Mouse (Mus musculus): ENCODE results near the gene Rnf180. TPM values are rescaled to one million over a fixed set of nuclear protein-coding genes. Genes with fewer than 3 reads are reported as not detected.
"Not testable (repeated sequence)": the region's sequence is repeated elsewhere in the genome, so short reads cannot be mapped to it uniquely, and the experiment has no call there.

Rnf180 gene
- polyA plus RNA-seq (2015; fragmentation: Nextera tagmentation; extraction: Ambion mirVana) = 3.1 and 3.5 TPM in 2 replicates

GRCm38 (mm10) chr13:105294715-105295114, at the start of gene Rnf180:
TSS of gene Rnf180 (minus strand) at chr13:105294815.
- WGBS = 51% methylated on average over 11 of the region's 11 CpGs
- Histone ChIP-seq H3K27me3 (replicated peaks; ENCODE audit: insufficient read depth, low read length) (0 out of 2 replicates have a peak, but pooled peaks cover 4% of the 10 kb centered on the region), H3K27ac (ENCODE audit: low read length) (peak within 1 kb of the TSS; percentile 14; the same call in 1 of the 2 replicates), H3K36me3 (ENCODE audit: insufficient read depth, low read length) (no peaks in the 10 kb centered on the region), H3K9me3 (ENCODE audit: low read length) (no peaks in the 10 kb centered on the region), H3K4me2 (replicated peaks; ENCODE audit: low read depth, low read length) (peak within 1 kb of the TSS; percentile 99), H3K4me1 (ENCODE audit: insufficient read depth, low read depth, low read length) (peaks cover 8% of the 10 kb centered on the region; the same call in 1 of the 2 replicates), H3K4me3 (ENCODE audit: low read depth, low read length) (peak within 1 kb of the TSS; percentile 63), H3K9ac (replicated peaks; ENCODE audit: low read depth) (peak within 1 kb of the TSS; percentile 50)
- TF ChIP-seq CTCF (IDR thresholded peaks at IDR 0.05) (no peak), EP300 (IDR thresholded peaks at IDR 0.05) (no peak)
- ATAC-seq (no peak), DNase-seq (ENCODE audit: low spot score) (no peak)

GRCm38 (mm10) chr13:105331199-105331968, 36.8 kb upstream of the Rnf180 start:
- no peaks in the 10 kb centered on the region for H3K27me3 ChIP-seq (replicated peaks; ENCODE audit: insufficient read depth, low read length)
- H3K9me3 ChIP-seq (ENCODE audit: low read length) = no peaks in the 10 kb centered on the region
- no peak overlapping the region for H3K4me2 ChIP-seq (replicated peaks; ENCODE audit: low read depth, low read length)
- no peak overlapping the region for H3K4me3 ChIP-seq (ENCODE audit: low read depth, low read length)
- no peak overlapping the region for H3K27ac ChIP-seq (ENCODE audit: low read length)
- no peaks in the 10 kb centered on the region for H3K4me1 ChIP-seq (ENCODE audit: insufficient read depth, low read depth, low read length)
- TF ChIP-seq CTCF (IDR thresholded peaks at IDR 0.05) (no peak), EP300 (IDR thresholded peaks at IDR 0.05) (no peak)
- DNase-seq (ENCODE audit: low spot score) = no peak
- no peak for ATAC-seq
- no peaks in the 10 kb centered on the region for H3K36me3 ChIP-seq (ENCODE audit: insufficient read depth, low read length)
- no peak overlapping the region for H3K9ac ChIP-seq (replicated peaks; ENCODE audit: low read depth)
- 35% methylated on average over 5 of the region's 5 CpGs for WGBS

- Histone ChIP-seq H3K27ac (ENCODE audit: low read length) (no peak overlapping the region), H3K4me3 (ENCODE audit: low read depth, low read length) (no peak overlapping the region), H3K36me3 (ENCODE audit: insufficient read depth, low read length) (no peaks in the 10 kb centered on the region), H3K9me3 (ENCODE audit: low read length) (no peaks in the 10 kb centered on the region), H3K27me3 (replicated peaks; ENCODE audit: insufficient read depth, low read length) (no peaks in the 10 kb centered on the region), H3K9ac (replicated peaks; ENCODE audit: low read depth) (no peak overlapping the region), H3K4me1 (ENCODE audit: insufficient read depth, low read depth, low read length) (no peaks in the 10 kb centered on the region), H3K4me2 (replicated peaks; ENCODE audit: low read depth, low read length) (no peak overlapping the region)
- DNase-seq (ENCODE audit: low spot score) (no peak), ATAC-seq (no peak)
- TF ChIP-seq EP300 (IDR thresholded peaks at IDR 0.05) = no peak
- TF ChIP-seq CTCF (IDR thresholded peaks at IDR 0.05) = no peak
- 55% methylated on average over 1 of the region's 1 CpGs for WGBS
Observed at GRCm38 (mm10) chr13:105326946-105327345, 32.3 kb upstream of the Rnf180 start.

GRCm38 (mm10) chr13:105316926-105317325, 22.3 kb upstream of the Rnf180 start:
- no peaks in the 10 kb centered on the region for H3K9me3 ChIP-seq (ENCODE audit: low read length)
- no peaks in the 10 kb centered on the region for H3K27me3 ChIP-seq (replicated peaks; ENCODE audit: insufficient read depth, low read length)
- no peak overlapping the region for H3K4me2 ChIP-seq (replicated peaks; ENCODE audit: low read depth, low read length)
- no peaks in the 10 kb centered on the region for H3K36me3 ChIP-seq (ENCODE audit: insufficient read depth, low read length)
- no peak overlapping the region for H3K9ac ChIP-seq (replicated peaks; ENCODE audit: low read depth)
- 63% methylated on average over 1 of the region's 1 CpGs for WGBS
- ATAC-seq = no peak
- no peak overlapping the region for H3K27ac ChIP-seq (ENCODE audit: low read length)
- no peak for DNase-seq (ENCODE audit: low spot score)
- TF ChIP-seq EP300 (IDR thresholded peaks at IDR 0.05) (no peak), CTCF (IDR thresholded peaks at IDR 0.05) (no peak)
- no peak overlapping the region for H3K4me3 ChIP-seq (ENCODE audit: low read depth, low read length)
- no peaks in the 10 kb centered on the region for H3K4me1 ChIP-seq (ENCODE audit: insufficient read depth, low read depth, low read length)

- ATAC-seq (no peak), DNase-seq (ENCODE audit: low spot score) (no peak)
- Histone ChIP-seq H3K4me3 (ENCODE audit: low read depth, low read length) (no peak overlapping the region), H3K4me1 (ENCODE audit: insufficient read depth, low read depth, low read length) (no peaks in the 10 kb centered on the region), H3K4me2 (replicated peaks; ENCODE audit: low read depth, low read length) (no peak overlapping the region), H3K27me3 (replicated peaks; ENCODE audit: insufficient read depth, low read length) (no peaks in the 10 kb centered on the region), H3K36me3 (ENCODE audit: insufficient read depth, low read length) (no peaks in the 10 kb centered on the region), H3K9me3 (ENCODE audit: low read length) (no peaks in the 10 kb centered on the region), H3K27ac (ENCODE audit: low read length) (no peak overlapping the region), H3K9ac (replicated peaks; ENCODE audit: low read depth) (no peak overlapping the region)
- TF ChIP-seq EP300 (IDR thresholded peaks at IDR 0.05) (no peak), CTCF (IDR thresholded peaks at IDR 0.05) (no peak)
- 61% methylated on average over 6 of the region's 6 CpGs for WGBS
Observed at GRCm38 (mm10) chr13:105316009-105316408, 21.4 kb upstream of the Rnf180 start.

GRCm38 (mm10) chr13:105312763-105313162, 18.1 kb upstream of the Rnf180 start:
- H3K4me1 ChIP-seq (ENCODE audit: insufficient read depth, low read depth, low read length) = no peaks in the 10 kb centered on the region
- H3K9ac ChIP-seq (replicated peaks; ENCODE audit: low read depth) = no peak overlapping the region
- DNase-seq (ENCODE audit: low spot score) (no peak), ATAC-seq (no peak)
- no peaks in the 10 kb centered on the region for H3K27me3 ChIP-seq (replicated peaks; ENCODE audit: insufficient read depth, low read length)
- no peak overlapping the region for H3K4me3 ChIP-seq (ENCODE audit: low read depth, low read length)
- H3K9me3 ChIP-seq (ENCODE audit: low read length) = no peaks in the 10 kb centered on the region
- TF ChIP-seq CTCF (IDR thresholded peaks at IDR 0.05) (no peak), EP300 (IDR thresholded peaks at IDR 0.05) (no peak)
- 78% methylated on average over 6 of the region's 6 CpGs for WGBS
- H3K36me3 ChIP-seq (ENCODE audit: insufficient read depth, low read length) = no peaks in the 10 kb centered on the region
- H3K4me2 ChIP-seq (replicated peaks; ENCODE audit: low read depth, low read length) = no peak overlapping the region
- H3K27ac ChIP-seq (ENCODE audit: low read length) = no peak overlapping the region

GRCm38 (mm10) chr13:105310562-105310961, 15.9 kb upstream of the Rnf180 start:
- H3K4me2 ChIP-seq (replicated peaks; ENCODE audit: low read depth, low read length); H3K4me3 ChIP-seq (ENCODE audit: low read depth, low read length); H3K27ac ChIP-seq (ENCODE audit: low read length); H3K36me3 ChIP-seq (ENCODE audit: insufficient read depth, low read length); H3K27me3 ChIP-seq (replicated peaks; ENCODE audit: insufficient read depth, low read length); H3K4me1 ChIP-seq (ENCODE audit: insufficient read depth, low read depth, low read length); H3K9ac ChIP-seq (replicated peaks; ENCODE audit: low read depth); H3K9me3 ChIP-seq (ENCODE audit: low read length); DNase-seq (ENCODE audit: low spot score): not testable (repeated sequence)
- WGBS = 47% methylated on average over 4 of the region's 4 CpGs
- ATAC-seq = peak; percentile 30; the same call in 1 of the 2 replicates

All from lung, postnatal 0 days (tissue).